Mouse (Mus musculus) heart, embryonic 10.5 days (tissue): ENCODE measurements around the gene Nuak1. TPM values are rescaled to one million over a fixed set of nuclear protein-coding genes. Genes with fewer than 3 reads are reported as not detected.
"Not testable (repeated sequence)": the region's sequence is repeated elsewhere in the genome, so short reads cannot be mapped to it uniquely, and the experiment has no call there.

Source experiments
- DNase-seq: peaks from one replicate; pipeline ENCODE4 v3.0.0-alpha.2; 2017; ENCODE audit warnings: low spot score
- H3K27ac ChIP-seq: fragments of 300-500 bp; sonication (generic); 2 replicates; pipeline ENCODE4 v1.5.1; 2016; ENCODE audit warnings: mild to moderate bottlenecking
- H3K27me3 ChIP-seq: fragments of 300-500 bp; sonication (generic); 2 replicates; pipeline ENCODE4 v1.6.1; 2016; ENCODE audit warnings: mild to moderate bottlenecking; ENCODE audit not compliant: poor library complexity, insufficient read depth, severe bottlenecking
- H3K36me3 ChIP-seq: fragments of 300-500 bp; sonication (generic); 2 replicates; pipeline ENCODE4 v1.6.1; 2016; ENCODE audit warnings: mild to moderate bottlenecking, moderate library complexity
- H3K4me1 ChIP-seq: fragments of 300-500 bp; sonication (generic); 2 replicates; pipeline ENCODE4 v1.6.1; 2016; ENCODE audit warnings: mild to moderate bottlenecking
- H3K4me3 ChIP-seq: fragments of 300-500 bp; sonication (generic); 2 replicates; pipeline ENCODE4 v1.5.1; 2016; ENCODE audit warnings: mild to moderate bottlenecking, moderate library complexity
- H3K9me3 ChIP-seq: fragments of 300-500 bp; sonication (generic); 2 replicates; pipeline ENCODE4 v1.6.1; 2016; ENCODE audit warnings: mild to moderate bottlenecking, moderate library complexity
- WGBS: fragments of 180-500 bp; shearing (Covaris S2); methylation state at CpG from one replicate; pipeline ENCODE4 v1.1.7; 2016; 5-methylcytosine and 5-hydroxymethylcytosine counted together
- polyA plus RNA-seq: library from polyadenylated mRNA; unstranded; fragments of >200 nt; fragmentation: Nextera tagmentation; extraction: Ambion mirVana; gene quantifications from 2 replicates; pipeline ENCODE4 v1.2.1, GENCODE M21; 2016

Gene Nuak1
- polyA plus RNA-seq, result 1.8 and 1.9 TPM in 2 replicates

DNA sequence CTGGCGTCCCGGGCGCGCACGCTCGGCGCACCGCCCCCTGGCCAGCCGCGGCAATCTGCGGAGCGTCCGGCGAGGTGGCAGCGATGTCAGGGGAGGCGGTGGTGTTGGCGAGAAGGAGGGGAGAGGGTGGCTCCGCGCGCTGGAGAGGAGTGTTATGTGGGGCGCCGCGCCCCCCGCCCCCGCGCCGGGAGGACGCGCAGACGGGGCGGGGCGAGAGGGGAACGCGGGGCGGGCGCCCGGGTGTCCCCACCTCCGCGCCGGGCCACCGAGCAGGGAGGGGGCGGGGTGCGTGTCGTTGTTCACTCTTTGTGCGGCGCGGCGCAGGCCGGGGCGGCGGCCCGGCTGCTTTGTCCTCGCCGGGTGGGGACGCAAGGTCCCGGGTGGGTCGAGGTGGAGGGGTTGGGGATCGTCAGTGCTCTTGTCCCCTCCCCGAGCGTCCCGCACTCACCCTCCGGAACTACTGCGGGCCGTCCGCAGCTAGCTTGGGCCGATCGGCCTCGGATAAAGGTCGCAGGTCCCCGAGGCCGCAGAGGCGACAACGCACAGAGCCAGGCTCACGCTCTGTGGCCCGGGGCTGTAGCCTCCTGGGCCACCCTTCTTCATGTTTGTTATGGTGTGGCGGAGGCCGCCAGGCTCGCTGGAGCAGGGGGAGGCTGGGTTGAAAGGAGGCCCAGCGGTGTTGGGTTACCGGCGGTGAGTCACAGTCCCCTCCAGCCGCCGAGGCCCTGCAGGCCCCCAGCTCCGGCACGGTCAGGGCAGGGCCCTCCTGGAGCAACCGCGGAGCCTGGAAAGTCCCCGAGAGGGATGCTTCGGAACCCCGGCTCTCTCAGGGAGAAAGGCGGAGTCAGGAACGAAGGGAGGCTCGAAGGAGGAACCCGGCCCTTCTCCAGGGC lies at the start of gene Nuak1:
Nuak1 (minus strand) TSS at position 57 of the 893 bp plus-strand sequence.
- under 1% methylated on average over 66 of the region's 94 CpGs for WGBS
- Histone ChIP-seq H3K27me3 (no peaks in the 10 kb centered on the region), H3K27ac (peak within 1 kb of the TSS; percentile 100), H3K4me3 (peak within 1 kb of the TSS; percentile 77), H3K36me3 (no peaks in the 10 kb centered on the region), H3K4me1 (peaks cover 58% of the 10 kb centered on the region), H3K9me3 (no peaks in the 10 kb centered on the region)
- peak; percentile 94 for DNase-seq

- WGBS, result 83% methylated on average over 5 of the region's 5 CpGs
- Histone ChIP-seq H3K36me3 (no peaks in the 10 kb centered on the region), H3K27me3 (no peaks in the 10 kb centered on the region), H3K9me3 (no peaks in the 10 kb centered on the region), H3K4me1 (peaks cover 8% of the 10 kb centered on the region; the same call in 1 of the 2 replicates), H3K27ac (no peak overlapping the region), H3K4me3 (no peak overlapping the region)
- no peak for DNase-seq
Observed at GRCm38 (mm10) chr10:84490115-84490514, 49.7 kb upstream of the Nuak1 start.

GRCm38 (mm10) chr10:84488315-84488714 lies 47.9 kb upstream of the Nuak1 start:
- H3K36me3 ChIP-seq, result no peaks in the 10 kb centered on the region
- H3K9me3 ChIP-seq, result no peaks in the 10 kb centered on the region
- no peak overlapping the region for H3K4me3 ChIP-seq
- no peak for DNase-seq
- 0 out of 2 replicates have a peak, but pooled peaks cover 2% of the 10 kb centered on the region for H3K4me1 ChIP-seq
- H3K27me3 ChIP-seq, result no peaks in the 10 kb centered on the region
- no peak overlapping the region for H3K27ac ChIP-seq
- 30% methylated on average over 6 of the region's 6 CpGs for WGBS

DNA sequence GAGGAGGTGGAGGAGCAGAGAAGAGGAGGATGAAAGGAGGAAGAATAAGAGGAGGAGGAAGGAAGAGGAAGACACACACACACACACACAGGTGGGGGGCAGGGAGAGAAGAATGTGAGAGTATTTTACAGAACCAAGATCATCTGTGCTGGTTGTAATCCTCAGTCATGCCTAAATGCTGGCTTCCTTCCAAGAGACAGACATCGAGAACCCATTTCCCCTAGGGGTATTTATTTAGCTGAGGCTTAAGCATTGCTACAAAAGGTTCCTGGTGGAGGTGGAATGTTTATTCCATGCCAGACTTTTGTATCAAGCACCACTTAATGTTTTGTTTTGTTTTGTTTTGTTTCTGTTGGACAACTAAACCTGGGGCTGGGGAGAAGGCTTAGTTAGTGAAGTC lies 44.3 kb upstream of the Nuak1 start:
- no peak overlapping the region for H3K27ac ChIP-seq
- H3K4me3 ChIP-seq, result no peak overlapping the region
- H3K4me1 ChIP-seq, result peaks cover 13% of the 10 kb centered on the region
- DNase-seq, result no peak
- 75% methylated on average over 1 of the region's 1 CpGs for WGBS
- H3K36me3 ChIP-seq, result no peaks in the 10 kb centered on the region
- H3K9me3 ChIP-seq, result no peaks in the 10 kb centered on the region
- H3K27me3 ChIP-seq, result no peaks in the 10 kb centered on the region

GRCm38 (mm10) chr10:84483553-84483952 lies 43.2 kb upstream of the Nuak1 start:
- H3K27ac ChIP-seq, result no peak overlapping the region
- no peak for DNase-seq
- H3K4me3 ChIP-seq, result no peak overlapping the region
- 76% methylated on average over 3 of the region's 3 CpGs for WGBS
- no peaks in the 10 kb centered on the region for H3K36me3 ChIP-seq
- H3K9me3 ChIP-seq, result no peaks in the 10 kb centered on the region
- H3K27me3 ChIP-seq, result no peaks in the 10 kb centered on the region
- peaks cover 19% of the 10 kb centered on the region for H3K4me1 ChIP-seq

DNA sequence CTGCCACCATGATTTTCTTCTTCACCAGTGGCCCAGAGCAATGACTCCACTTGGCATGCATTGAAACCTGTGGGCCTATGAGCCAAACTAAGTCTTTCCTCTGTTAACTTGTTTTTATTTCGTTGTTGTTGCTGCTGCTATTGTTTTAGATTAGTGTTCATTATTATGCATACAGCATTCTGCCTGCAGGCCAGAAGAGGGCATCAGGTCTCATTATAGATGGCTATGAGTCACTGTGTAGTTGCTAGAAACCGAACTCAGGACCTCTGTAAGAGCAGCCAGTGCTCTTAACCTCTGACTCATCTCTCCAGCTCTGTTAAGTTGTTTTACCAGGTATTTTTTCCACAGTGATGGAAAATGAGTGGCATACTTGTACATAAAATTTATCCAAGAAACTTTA lies 42.7 kb upstream of the Nuak1 start:
- H3K27ac ChIP-seq, result no peak overlapping the region
- peaks cover 23% of the 10 kb centered on the region for H3K4me1 ChIP-seq
- WGBS, result 86% methylated on average over 2 of the region's 2 CpGs
- H3K9me3 ChIP-seq, result no peaks in the 10 kb centered on the region
- DNase-seq, result no peak
- H3K27me3 ChIP-seq, result no peaks in the 10 kb centered on the region
- H3K4me3 ChIP-seq, result no peak overlapping the region
- H3K36me3 ChIP-seq, result no peaks in the 10 kb centered on the region

DNA sequence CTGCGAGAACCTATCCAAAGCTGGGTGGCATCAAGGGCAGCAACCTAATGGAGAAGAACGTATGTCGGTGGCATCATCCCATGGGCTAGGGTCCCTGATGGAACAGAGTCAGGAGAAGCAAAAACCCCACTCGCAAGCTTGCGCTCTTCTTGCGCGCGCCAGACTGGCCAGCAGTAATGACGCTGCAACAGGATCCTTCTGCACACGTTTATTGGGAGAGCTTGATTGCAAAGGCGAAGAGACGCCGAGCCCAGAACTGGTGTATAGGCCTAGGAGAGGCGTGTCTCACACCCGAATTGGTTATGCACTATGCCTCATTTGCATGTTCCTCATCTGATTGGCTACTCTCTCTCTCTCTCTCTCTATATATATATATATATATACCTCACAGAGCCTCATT lies 42.0 kb upstream of the Nuak1 start:
- 93% methylated on average over 15 of the region's 15 CpGs for WGBS
- peaks cover 30% of the 10 kb centered on the region for H3K4me1 ChIP-seq
- H3K36me3 ChIP-seq, H3K4me3 ChIP-seq, H3K9me3 ChIP-seq, H3K27ac ChIP-seq, H3K27me3 ChIP-seq, DNase-seq: not testable (repeated sequence)

DNA sequence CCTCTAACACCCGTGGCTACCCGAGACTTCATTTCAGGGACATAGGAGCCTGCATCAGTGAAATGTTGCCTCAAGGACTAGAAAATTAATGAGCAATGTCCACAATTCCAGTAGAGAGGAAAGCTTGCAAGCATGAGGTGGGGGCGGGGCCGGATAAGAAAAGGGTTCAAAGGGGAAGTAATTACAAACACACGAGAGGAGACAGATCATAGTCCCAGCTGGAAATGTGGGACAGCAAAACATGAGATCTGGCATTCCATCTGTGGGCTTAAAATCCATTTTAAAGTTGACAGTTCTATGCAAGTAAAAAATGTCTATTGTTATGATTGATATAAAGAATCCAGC lies 40.9 kb upstream of the Nuak1 start:
- Histone ChIP-seq H3K36me3 (no peaks in the 10 kb centered on the region), H3K9me3 (no peaks in the 10 kb centered on the region), H3K4me1 (peaks cover 41% of the 10 kb centered on the region), H3K4me3 (no peak overlapping the region), H3K27me3 (no peaks in the 10 kb centered on the region), H3K27ac (peak overlapping the region; percentile 84)
- WGBS, result 68% methylated on average over 5 of the region's 5 CpGs
- DNase-seq, result no peak

- no peak for DNase-seq
- H3K4me3 ChIP-seq, result no peak overlapping the region
- no peaks in the 10 kb centered on the region for H3K36me3 ChIP-seq
- peak overlapping the region; percentile 84 for H3K27ac ChIP-seq
- peaks cover 42% of the 10 kb centered on the region for H3K4me1 ChIP-seq
- no peaks in the 10 kb centered on the region for H3K27me3 ChIP-seq
- 37% methylated on average over 8 of the region's 8 CpGs for WGBS
- H3K9me3 ChIP-seq, result no peaks in the 10 kb centered on the region
Observed at GRCm38 (mm10) chr10:84480667-84481326, 40.4 kb upstream of the Nuak1 start.

- Histone ChIP-seq H3K36me3 (no peaks in the 10 kb centered on the region), H3K4me1 (peaks cover 42% of the 10 kb centered on the region), H3K9me3 (no peaks in the 10 kb centered on the region), H3K27me3 (no peaks in the 10 kb centered on the region), H3K4me3 (no peak overlapping the region), H3K27ac (peak overlapping the region; percentile 84; the same call in 1 of the 2 replicates)
- 85% methylated on average over 4 of the region's 4 CpGs for WGBS
- DNase-seq, result no peak
Observed at GRCm38 (mm10) chr10:84480146-84480545, 39.7 kb upstream of the Nuak1 start.

DNA sequence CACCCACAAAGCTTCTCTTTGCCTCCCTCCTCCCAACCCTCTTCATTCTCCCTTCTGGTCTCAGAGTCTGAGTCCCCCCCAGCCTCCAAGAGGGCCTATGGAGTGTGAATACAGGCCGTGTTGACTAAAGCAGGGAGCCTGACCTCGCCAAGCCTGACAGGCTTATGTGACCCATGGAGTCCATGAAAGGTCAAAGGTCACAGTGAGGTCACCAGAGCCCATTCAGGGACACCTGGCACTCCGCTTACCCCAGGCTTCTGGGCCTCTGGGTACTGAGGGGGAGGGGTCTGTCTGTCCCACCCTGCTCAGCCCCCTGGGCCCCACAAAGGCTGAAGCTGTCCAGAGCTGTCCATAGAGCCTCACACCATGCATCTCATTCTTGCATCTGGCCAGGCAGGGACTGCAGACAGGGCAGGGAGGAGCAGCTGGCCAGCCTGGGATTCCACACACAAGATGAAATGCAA lies 37.2 kb upstream of the Nuak1 start:
- 22% methylated on average over 3 of the region's 3 CpGs for WGBS
- H3K27ac ChIP-seq, result peak overlapping the region; percentile 70
- no peak for DNase-seq
- H3K4me3 ChIP-seq, result no peak overlapping the region
- H3K4me1 ChIP-seq, result peaks cover 42% of the 10 kb centered on the region
- H3K9me3 ChIP-seq, result no peaks in the 10 kb centered on the region
- no peaks in the 10 kb centered on the region for H3K27me3 ChIP-seq
- no peaks in the 10 kb centered on the region for H3K36me3 ChIP-seq

DNA sequence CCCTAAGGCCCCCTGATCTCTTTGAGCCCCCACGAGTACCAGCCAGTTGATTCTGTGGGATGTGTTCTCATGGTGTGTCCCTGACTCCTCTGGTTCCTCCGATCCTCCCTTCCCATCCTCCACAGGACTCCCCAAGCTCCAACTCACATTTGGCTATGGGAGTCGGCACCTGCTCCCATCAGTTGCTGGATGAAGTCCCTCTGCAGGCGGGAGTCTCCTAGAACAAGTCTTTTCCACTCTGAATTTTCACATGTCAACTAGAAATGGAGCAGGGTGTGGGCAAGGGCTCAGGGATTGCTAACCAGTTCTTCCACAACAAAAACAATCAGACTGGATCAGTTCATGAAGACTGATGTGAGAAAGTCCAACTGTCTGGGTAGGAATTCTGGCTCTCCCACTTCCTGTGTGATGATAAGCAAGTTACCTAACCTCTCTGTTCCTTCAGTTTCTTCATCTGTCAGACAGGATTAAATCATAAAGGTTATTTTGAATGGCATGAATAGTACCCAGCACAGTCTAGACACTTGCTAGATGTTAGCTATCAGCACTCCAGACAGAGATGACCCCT lies 36.7 kb upstream of the Nuak1 start:
- H3K36me3 ChIP-seq, result no peaks in the 10 kb centered on the region
- 81% methylated on average over 4 of the region's 4 CpGs for WGBS
- peak overlapping the region; percentile 70 for H3K27ac ChIP-seq
- no peaks in the 10 kb centered on the region for H3K9me3 ChIP-seq
- H3K4me3 ChIP-seq, result no peak overlapping the region
- no peaks in the 10 kb centered on the region for H3K27me3 ChIP-seq
- no peak for DNase-seq
- peaks cover 42% of the 10 kb centered on the region for H3K4me1 ChIP-seq
